Mouse (Mus musculus): ENCODE measurements around the gene Nepro.

The Nepro gene

GRCm38 (mm10) chr16:44703458-44703857 is 20.6 kb upstream of the Nepro start:
- peak; percentile 65 for ATAC-seq (ENCODE audit: low TSS enrichment)

DNA sequence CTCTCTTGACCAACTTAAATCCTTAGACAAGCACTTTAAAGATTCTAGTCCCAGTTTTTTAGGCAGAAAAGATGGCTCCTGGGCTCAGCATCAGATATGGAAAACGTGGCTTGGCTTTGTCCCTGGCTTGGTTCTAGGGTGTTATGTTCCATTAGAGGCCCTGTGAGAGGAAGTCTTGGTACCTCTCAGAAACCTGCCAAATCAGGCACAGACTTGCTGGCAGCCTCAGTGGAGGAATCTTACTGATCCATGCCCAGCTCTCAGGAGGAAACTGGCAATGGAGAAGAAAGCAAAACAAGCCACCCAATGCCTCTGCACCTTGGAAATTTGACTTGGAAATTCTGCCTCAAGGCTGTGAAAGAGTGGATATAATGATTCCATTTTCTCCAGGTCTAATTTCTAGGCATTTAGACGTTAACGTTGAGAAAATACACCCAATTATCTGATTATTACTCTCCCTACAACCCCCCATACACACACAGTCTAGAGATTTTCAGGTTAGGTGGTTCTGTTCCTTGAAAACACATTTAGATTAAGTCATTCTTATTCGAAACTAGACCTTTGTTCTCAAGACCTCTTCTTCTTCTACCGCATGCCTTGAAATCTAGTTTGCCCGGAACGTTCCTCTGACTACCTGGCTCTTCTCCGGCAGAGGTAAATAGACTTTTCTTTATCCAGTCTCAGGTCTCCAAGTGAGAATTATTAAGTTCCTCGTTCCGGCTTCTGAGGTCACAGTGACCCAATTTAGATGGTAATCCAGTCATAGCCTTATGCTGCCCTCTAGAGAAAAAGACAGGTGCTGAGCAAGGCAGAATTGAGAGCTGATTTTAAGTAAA is 7.6 kb upstream of the Nepro start:
- peak; percentile 90 for ATAC-seq (ENCODE audit: low TSS enrichment)

DNA sequence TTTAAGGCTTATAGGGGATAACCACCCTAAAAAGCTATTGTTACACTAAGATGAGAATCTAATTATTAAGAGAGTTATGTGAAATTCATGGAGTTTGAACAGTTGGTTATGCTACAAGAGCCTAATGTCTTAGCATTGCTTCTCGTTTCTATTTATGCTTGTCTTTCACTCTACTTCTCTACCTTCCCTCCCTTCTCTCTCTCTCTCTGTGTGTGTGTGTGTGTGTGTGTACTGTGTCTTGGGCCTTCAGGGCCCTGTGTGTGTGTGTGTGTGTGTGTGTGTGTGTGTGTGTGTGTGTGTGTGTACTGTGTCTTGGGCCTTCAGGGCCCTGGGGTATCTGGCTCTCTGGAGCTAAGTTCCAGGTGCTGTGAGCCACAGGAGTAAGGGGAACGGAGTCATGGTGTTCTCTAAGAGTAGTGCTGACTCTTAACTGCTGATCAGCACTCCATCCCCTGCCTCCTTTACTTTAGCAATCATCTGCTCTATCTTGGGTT is 6.9 kb upstream of the Nepro start:
- ATAC-seq (ENCODE audit: low TSS enrichment), result peak; percentile 7; the same call in 1 of the 2 replicates

- ATAC-seq (ENCODE audit: low TSS enrichment), result no peak
Observed at GRCm38 (mm10) chr16:44717838-44718237, 6.3 kb upstream of the Nepro start.

DNA sequence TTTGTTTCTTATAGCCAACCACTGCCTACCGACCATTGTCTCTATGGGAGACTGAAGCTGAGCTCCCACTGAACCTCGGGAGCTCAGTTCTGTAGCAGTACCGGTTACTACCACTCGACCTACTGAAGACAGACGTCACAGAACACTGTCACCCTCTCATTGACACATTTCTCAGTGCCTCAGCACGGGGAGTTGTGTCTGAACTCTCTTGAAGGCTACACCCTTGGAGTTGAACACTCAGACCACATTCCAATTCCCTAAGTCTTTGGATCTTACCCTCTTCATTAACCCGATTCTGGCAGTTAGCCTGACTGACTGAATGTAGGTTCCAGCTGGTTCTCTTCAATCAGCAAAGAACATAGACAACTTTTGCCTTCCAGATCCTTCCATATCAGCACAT is 4.8 kb upstream of the Nepro start:
- ATAC-seq (ENCODE audit: low TSS enrichment), result no peak

- ATAC-seq (ENCODE audit: low TSS enrichment), result no peak
Observed at GRCm38 (mm10) chr16:44720518-44720917, 3.6 kb upstream of the Nepro start.

GRCm38 (mm10) chr16:44722666-44723065 is 1.4 kb upstream of the Nepro start:
- ATAC-seq (ENCODE audit: low TSS enrichment), result no peak

DNA sequence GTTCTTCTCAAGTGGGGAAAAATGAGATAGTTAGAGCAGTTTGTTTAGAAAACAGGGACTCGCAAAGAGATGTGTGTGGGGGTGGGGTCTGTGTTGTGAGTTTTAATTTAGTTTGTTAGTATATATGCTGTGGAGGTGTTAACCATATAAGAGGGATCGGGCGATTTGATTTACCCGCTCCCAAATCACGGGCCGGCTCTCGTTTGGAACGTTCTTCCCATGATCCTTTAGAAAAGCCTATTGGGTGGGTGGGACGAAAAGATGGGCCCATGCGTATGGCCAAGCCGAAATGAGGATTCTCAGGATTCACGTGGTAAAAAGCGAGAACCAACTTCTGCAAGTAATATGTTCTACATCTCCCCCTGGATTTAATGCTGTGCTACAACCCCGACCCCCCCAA is 746 bp downstream of the Nepro start:
- peak; percentile 32 for ATAC-seq (ENCODE audit: low TSS enrichment)

DNA sequence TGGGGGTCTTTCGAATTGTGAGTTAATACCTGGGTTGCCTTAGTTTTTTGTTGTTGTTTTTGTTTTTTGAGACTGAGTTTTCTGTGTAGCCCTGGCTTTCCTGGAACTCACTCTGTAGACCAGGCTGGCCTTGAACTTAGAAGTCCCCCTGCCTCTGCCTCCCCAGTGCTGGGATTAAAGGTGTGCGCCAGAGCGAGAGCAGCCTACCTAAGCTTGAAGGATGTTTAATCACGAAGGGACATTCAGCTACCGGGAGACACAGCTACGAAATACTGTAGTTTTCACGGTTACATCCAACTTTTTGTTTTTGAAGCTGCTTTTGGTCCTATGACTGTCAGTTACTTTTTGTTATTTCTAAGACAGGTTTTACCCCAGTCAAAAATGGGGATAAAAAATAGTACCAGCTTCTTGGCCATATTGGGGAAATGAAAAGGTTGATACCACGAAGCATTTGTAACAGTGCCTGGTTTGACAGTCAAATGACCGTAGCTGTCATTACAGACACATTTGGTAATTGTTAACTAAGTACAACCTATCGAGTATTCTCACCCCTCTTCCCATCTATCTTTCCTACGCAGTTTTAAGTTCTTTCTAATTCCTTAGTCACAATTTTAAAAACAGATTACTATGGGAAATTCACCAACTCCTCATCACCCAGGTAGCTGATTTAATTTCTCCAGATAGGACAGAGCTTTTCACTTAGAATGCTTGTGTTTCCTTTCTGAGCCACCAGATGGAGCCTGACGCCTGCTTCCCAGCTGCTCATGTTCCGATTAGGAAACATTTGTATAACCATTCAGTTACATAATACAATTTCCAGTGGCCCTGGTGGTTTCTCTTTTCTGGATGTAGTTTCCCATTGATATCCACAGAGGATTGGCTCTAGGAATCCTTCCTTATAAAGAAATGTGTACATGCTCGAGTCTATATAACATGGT is 1.5 kb downstream of the Nepro start:
- ATAC-seq (ENCODE audit: low TSS enrichment), result peak; percentile 56

DNA sequence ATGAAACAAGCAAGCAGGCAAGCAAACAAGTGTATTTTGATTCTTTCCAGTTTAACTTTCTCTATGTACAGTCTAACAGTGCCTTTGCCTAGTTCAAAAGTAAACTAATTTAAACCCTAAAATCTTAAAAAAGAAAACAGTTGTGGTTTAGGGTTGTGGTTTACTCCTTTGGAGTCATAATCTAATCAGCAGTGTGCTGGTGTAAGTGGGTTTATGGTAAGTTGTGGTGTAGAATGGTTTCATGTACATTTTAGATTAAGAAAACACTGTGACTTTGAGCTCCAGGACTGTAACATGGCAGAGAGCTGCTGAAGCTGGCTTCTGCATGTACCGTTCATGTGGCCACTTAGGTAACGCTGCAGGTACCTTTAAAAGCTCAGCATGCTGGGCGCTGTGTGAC is 3.4 kb downstream of the Nepro start:
- no peak for ATAC-seq (ENCODE audit: low TSS enrichment)

- ATAC-seq (ENCODE audit: low TSS enrichment), result no peak
Observed at GRCm38 (mm10) chr16:44734059-44734458, 10.0 kb downstream of the Nepro start.

DNA sequence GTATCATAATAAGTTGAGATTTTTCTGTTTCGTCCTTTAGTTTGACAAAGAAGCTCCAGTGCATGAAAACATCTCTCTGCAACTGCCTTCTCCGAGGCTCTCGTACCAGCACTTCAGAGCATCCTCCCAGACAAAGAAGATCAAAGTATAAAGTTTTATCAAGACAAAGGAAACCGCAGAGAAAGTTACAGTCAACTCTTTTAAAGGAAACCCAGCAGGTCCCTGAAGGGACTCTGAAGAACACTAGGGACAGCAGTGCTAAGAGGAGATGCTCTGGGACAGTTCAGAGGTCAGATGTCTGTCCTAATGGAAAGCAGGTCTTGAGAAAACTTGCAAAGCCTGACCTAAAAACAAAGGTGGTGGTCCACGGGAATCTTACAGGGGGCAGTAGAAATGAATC is 11.6 kb downstream of the Nepro start:
- ATAC-seq (ENCODE audit: low TSS enrichment), result no peak

DNA sequence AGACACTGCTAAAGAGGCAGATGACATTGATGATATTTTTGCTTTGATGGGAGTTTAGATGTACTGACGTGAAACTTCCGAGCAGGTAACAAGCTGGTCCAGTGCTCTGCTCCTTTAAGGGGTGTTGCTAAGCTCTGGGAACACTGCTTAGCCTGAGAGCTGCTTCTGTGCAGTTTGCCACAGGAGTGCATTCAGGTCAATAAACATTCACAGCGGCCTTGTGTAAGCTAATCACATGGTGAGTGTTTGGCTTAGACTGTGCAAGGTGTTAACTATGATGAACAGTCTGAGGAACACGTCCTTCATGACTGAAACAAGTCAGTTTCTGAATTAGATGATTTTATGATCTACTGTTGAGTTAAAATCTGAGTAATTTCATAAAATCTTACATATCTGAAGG is 12.0 kb downstream of the Nepro start:
- no peak for ATAC-seq (ENCODE audit: low TSS enrichment)

DNA sequence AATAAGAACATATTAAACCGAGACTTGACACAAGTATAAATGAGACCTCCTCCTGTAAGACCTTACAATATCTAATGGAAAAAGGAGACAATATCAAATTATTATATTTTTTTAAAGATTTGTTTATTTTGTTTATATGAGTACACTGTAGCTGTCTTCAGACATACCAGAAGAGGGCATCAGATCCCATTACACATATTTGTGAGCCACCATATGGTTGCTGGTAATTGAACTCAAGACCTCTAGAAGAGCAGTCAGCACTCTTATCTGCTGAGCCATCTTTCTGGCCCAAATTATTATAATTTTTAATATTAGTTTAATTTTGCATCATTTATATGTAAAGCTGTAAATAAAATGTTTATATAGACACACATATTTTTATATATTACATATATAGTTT is 18.7 kb downstream of the Nepro start:
- no peak for ATAC-seq (ENCODE audit: low TSS enrichment)

DNA sequence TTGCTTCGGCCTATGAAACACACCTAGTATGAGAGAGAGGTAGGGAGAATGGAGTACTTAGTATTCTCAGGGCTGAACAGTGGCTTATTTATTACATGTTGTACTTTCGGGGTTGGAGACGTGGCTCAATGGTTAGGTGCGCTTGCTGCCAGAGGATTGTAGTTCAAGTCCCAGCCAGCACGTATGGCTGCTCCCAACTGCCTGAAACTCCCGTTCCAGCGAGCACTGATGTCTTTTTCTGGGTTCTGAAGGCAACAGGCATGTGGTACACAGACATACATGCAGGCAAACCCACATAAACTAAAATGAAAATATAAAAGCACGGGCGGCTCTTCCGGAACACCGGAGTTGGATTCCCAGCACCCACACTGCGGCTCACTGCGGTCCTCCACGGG is 21.4 kb downstream of the Nepro start:
- peak; percentile 17 for ATAC-seq (ENCODE audit: low TSS enrichment)

GRCm38 (mm10) chr16:44745866-44746562 is 21.9 kb downstream of the Nepro start, which contains the start of gene Gtpbp8:
TSS of gene Gtpbp8 (minus strand) at chr16:44746363.
- ATAC-seq (ENCODE audit: low TSS enrichment), result peak; percentile 92

GRCm38 (mm10) chr16:44748007-44748406 is 23.9 kb downstream of the Nepro start:
- no peak for ATAC-seq (ENCODE audit: low TSS enrichment)

DNA sequence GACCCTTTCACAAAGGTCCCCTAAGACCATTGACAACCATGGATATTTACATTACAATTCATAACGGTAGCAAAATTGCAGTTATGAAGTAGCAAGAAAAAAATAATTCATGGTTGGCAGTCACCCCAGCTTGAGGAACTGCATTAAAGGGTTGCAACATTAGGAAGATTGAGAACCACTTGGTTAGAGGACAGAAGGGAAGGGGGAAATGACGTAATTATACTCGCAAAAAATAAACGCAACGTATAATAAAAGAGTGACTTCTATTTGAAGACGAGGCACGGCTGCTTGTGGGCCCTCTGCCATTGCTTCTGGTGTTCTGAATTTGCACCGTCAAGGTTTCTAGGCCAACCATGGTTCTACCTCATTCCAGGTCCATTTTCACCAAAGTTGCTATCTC is 33.6 kb downstream of the Nepro start:
- no peak for ATAC-seq (ENCODE audit: low TSS enrichment)

GRCm38 (mm10) chr16:44761811-44762210 is 37.7 kb downstream of the Nepro start:
- ATAC-seq (ENCODE audit: low TSS enrichment), result no peak

- peak; percentile 70 for ATAC-seq (ENCODE audit: low TSS enrichment)
Observed at GRCm38 (mm10) chr16:44765555-44766319, 41.6 kb downstream of the Nepro start, which contains the start of gene Cd200r1. TSS of gene Cd200r1 (plus strand) at chr16:44765736.

- peak; percentile 84 for ATAC-seq (ENCODE audit: low TSS enrichment)
Observed at GRCm38 (mm10) chr16:44766320-44766892, 42.3 kb downstream of the Nepro start.
